9 mouse cellular contexts compared by ENCODE assay signal in the genomic region with DNA sequence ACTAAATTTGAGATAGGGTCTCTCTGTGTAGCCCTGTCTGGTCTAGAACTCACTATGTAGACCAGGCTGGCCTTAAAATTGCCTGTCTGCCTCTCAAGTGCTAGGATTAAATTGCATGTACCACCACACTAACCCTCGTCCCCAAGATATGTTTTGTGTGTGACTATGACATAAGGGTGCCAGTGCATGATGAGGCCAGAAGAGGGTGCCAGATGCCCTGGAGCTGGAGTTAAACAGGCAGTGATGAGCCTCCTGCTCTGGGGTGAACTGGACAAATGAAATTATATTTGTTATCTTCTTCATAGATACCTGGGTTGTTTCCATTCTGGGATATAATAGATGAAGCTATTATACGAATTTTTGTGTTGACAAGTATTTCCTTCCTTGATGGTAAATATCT. TPM values are rescaled to one million over a fixed set of nuclear protein-coding genes. Genes with fewer than 3 reads are reported as not detected.
DNase-seq lines count a peak whose midpoint lies in the region; ATAC-seq and TF ChIP-seq lines count a peak whose summit lies in the region.
"Had no signal": no experiment of that assay in that cellular context is flagged by ENCODE, and none has a peak within 500 bp of the region (broad histone marks: within the 10 kb centered on the region; RNA-seq: fewer than 3 reads in every experiment).

No protein-coding gene starts in this region.

- no peak for TF ChIP-seq EP300 in stomach, postnatal 0 days (optimal IDR thresholded peaks at IDR 0.05)

- peak; percentile 12 for DNase-seq in embryo, embryonic 11 days
- no peak for DNase-seq in embryo, embryonic 10.5 days (ENCODE audit: low spot score)
- DNase-seq in testis, postnatal 14 days (ENCODE audit: low spot score) = no peak
- no peak for DNase-seq in stomach, postnatal 0 days (ENCODE audit: low spot score)
- no peak for DNase-seq in ovary, postnatal 36 days (ENCODE audit: low spot score)
- DNase-seq: lung, postnatal 4 days had no signal

- H3K27me3 ChIP-seq in testis, adult 2 months (ENCODE audit: control insufficient read depth, insufficient read depth, low read length) = no peaks in the 10 kb centered on the region
- no peaks in the 10 kb centered on the region for H3K27me3 ChIP-seq in stomach, postnatal 0 days (ENCODE audit: control insufficient read depth, insufficient read depth, low read length)
- no peaks in the 10 kb centered on the region for H3K27me3 ChIP-seq in hindbrain, embryonic 12.5 days

- H3K4me3 ChIP-seq in testis, adult 2 months (ENCODE audit: control insufficient read depth, low read depth, low read length) = no peak overlapping the region
- H3K4me3 ChIP-seq in stomach, postnatal 0 days (ENCODE audit: low read depth, low read length) = no peak overlapping the region
- no peak overlapping the region for H3K4me3 ChIP-seq in hindbrain, embryonic 12.5 days

- H3K9me3 ChIP-seq in stomach, postnatal 0 days (ENCODE audit: control insufficient read depth, low read length) = no peaks in the 10 kb centered on the region
- H3K9me3 ChIP-seq in hindbrain, embryonic 12.5 days (replicated peaks) = no peaks in the 10 kb centered on the region

- no peak overlapping the region for H3K27ac ChIP-seq in testis, adult 2 months (ENCODE audit: control insufficient read depth, insufficient read depth, low read depth, low read length)
- H3K27ac ChIP-seq in stomach, postnatal 0 days (replicated peaks) = no peak overlapping the region
- H3K27ac ChIP-seq in hindbrain, embryonic 12.5 days = no peak overlapping the region

- H3K36me3 ChIP-seq in testis, adult 2 months (ENCODE audit: control insufficient read depth, insufficient read depth, low read length) = no peaks in the 10 kb centered on the region
- no peaks in the 10 kb centered on the region for H3K36me3 ChIP-seq in stomach, postnatal 0 days (ENCODE audit: control insufficient read depth, insufficient read depth, low read length)
- no peaks in the 10 kb centered on the region for H3K36me3 ChIP-seq in hindbrain, embryonic 12.5 days

- TF ChIP-seq CTCF in testis, adult 2 months (IDR thresholded peaks at IDR 0.05; ENCODE audit: control insufficient read depth, insufficient read depth, insufficient replicate concordance, low read depth, low read length) = peak; percentile 33; the same call in 1 of the 2 replicates
- peak; percentile 66 for TF ChIP-seq CTCF in stomach, postnatal 0 days (IDR thresholded peaks at IDR 0.05; ENCODE audit: low read depth)

- H3K4me2 ChIP-seq in stomach, postnatal 0 days (replicated peaks; ENCODE audit: low read depth) = no peak overlapping the region
- H3K4me2 ChIP-seq in hindbrain, embryonic 12.5 days (replicated peaks) = no peak overlapping the region

- peaks cover 4% of the 10 kb centered on the region for H3K4me1 ChIP-seq in testis, adult 2 months (ENCODE audit: control insufficient read depth, insufficient read depth, low read length)
- no peaks in the 10 kb centered on the region for H3K4me1 ChIP-seq in stomach, postnatal 0 days (replicated peaks; ENCODE audit: control insufficient read depth, insufficient read depth)
- no peaks in the 10 kb centered on the region for H3K4me1 ChIP-seq in hindbrain, embryonic 12.5 days

- TF ChIP-seq POLR2A in testis, adult 2 months (IDR thresholded peaks at IDR 0.05; ENCODE audit: control insufficient read depth, low read depth, low read length) = no peak

- ATAC-seq in erythroid progenitor cell, adult 5-6 weeks (replicated peaks; ENCODE audit: low FRiP score, poor library complexity, severe bottlenecking) = 0 out of 2 replicates have a peak, but pooled peaks have one; percentile 64
- ATAC-seq in stomach, postnatal 0 days (ENCODE audit: low FRiP score, low TSS enrichment) = no peak
- ATAC-seq in hindbrain, embryonic 12.5 days (ENCODE audit: low FRiP score) = no peak

- WGBS in stomach, postnatal 0 days = 70% methylated on average over 2 of the region's 2 CpGs
- WGBS in hindbrain, embryonic 12.5 days = 83% methylated on average over 2 of the region's 2 CpGs

- no peak overlapping the region for H3K9ac ChIP-seq in stomach, postnatal 0 days (ENCODE audit: low read length)
- H3K9ac ChIP-seq in hindbrain, embryonic 12.5 days = no peak overlapping the region

RNA-seq across cellular contexts. Expression of a gene that starts 10.7 kb away (rescaled TPM):
- 8.9 and 12.5 TPM in 2 replicates for polyA plus RNA-seq in testis, adult 2 months (2012; rRNA removed)
- 46.1 and 53.0 TPM in 2 replicates for total RNA-seq in erythroid progenitor cell, adult 5-6 weeks (2015; ENCODE audit: low replicate concordance)
- 33.9 and 47.9 TPM in 2 replicates for total RNA-seq in erythroid progenitor cell, adult 5-6 weeks (2017; ENCODE audit: low replicate concordance)
- 37.0 and 38.3 TPM in 2 replicates for polyA plus RNA-seq in stomach, postnatal 0 days (2015; fragmentation: Nextera tagmentation; extraction: Ambion mirVana)
- 43.5 and 51.2 TPM in 2 replicates for polyA plus RNA-seq in hindbrain, embryonic 12.5 days (2016; fragmentation: Nextera tagmentation; extraction: Ambion mirVana)

RNA-seq across cellular contexts. Expression of a gene that starts 57.6 kb away (rescaled TPM):
- polyA plus RNA-seq in testis, adult 2 months (2012; rRNA removed) = 39.9 and 41.6 TPM in 2 replicates
- total RNA-seq in erythroid progenitor cell, adult 5-6 weeks (2015; ENCODE audit: low replicate concordance) = 339 and 351 TPM in 2 replicates
- total RNA-seq in erythroid progenitor cell, adult 5-6 weeks (2017; ENCODE audit: low replicate concordance) = 507 and 678 TPM in 2 replicates
- 34.5 and 47.0 TPM in 2 replicates for polyA plus RNA-seq in stomach, postnatal 0 days (2015; fragmentation: Nextera tagmentation; extraction: Ambion mirVana)
- polyA plus RNA-seq in hindbrain, embryonic 12.5 days (2016; fragmentation: Nextera tagmentation; extraction: Ambion mirVana) = 174 and 189 TPM in 2 replicates
